ENCODE assay signal across 9 mouse cellular contexts in genomic region chr9:56264308-56265021, GRCm38 (mm10).
A peak's percentile ranks its signal among the peaks of the same experiment; 100 is the strongest.
DNase-seq lines count a peak whose midpoint lies in the region; ATAC-seq lines count a peak whose summit lies in the region.
"Had no signal": no experiment of that assay in that cellular context is flagged by ENCODE, and none has a peak within 500 bp of the region (broad histone marks: within the 10 kb centered on the region; RNA-seq: fewer than 3 reads in every experiment).

No protein-coding gene starts in this region.

- H3K4me3 ChIP-seq in hindbrain, embryonic 11.5 days (ENCODE audit: low read depth, low read length): no peak overlapping the region
- H3K4me3 ChIP-seq in hindbrain, embryonic 10.5 days: no peak overlapping the region
- no peak overlapping the region for H3K4me3 ChIP-seq in heart, embryonic 14.5 days (ENCODE audit: control insufficient read depth in 1 of 2, insufficient read depth in 1 of 2, low read depth in 1 of 2, low read length in 2 of 2)
- H3K4me3 ChIP-seq in midbrain, embryonic 15.5 days: no peak overlapping the region
- H3K4me3 ChIP-seq: limb, embryonic 15.5 days had no signal

- peak; percentile 16 for DNase-seq in hindbrain, embryonic 11.5 days (ENCODE audit: low spot score)
- no peak for DNase-seq in hindbrain, embryonic 10.5 days (ENCODE audit: low spot score)
- DNase-seq in CD8-positive naive resting alpha-beta T cell, adult 2 months (ENCODE audit: low read depth in 2 of 2, low spot score in 2 of 2): peak; percentile 21 to 47
- DNase-seq in cerebellum, adult 9-10 months: peak; percentile 79
- peak; percentile 39 for DNase-seq in layer of hippocampus, adult 9-10 months (ENCODE audit: low spot score)
- DNase-seq in ovary, adult 18-20 months (ENCODE audit: low spot score): no peak

- H3K9ac ChIP-seq in hindbrain, embryonic 11.5 days (ENCODE audit: low read depth, low read length): no peak overlapping the region
- no peak overlapping the region for H3K9ac ChIP-seq in heart, embryonic 14.5 days (ENCODE audit: low read length)
- no peak overlapping the region for H3K9ac ChIP-seq in midbrain, embryonic 15.5 days
- H3K9ac ChIP-seq: limb, embryonic 15.5 days had no signal

- H3K27ac ChIP-seq in hindbrain, embryonic 11.5 days (ENCODE audit: low read depth, low read length): no peak overlapping the region
- H3K27ac ChIP-seq in hindbrain, embryonic 10.5 days: no peak overlapping the region
- peak overlapping the region; percentile 8 to 20; a peak in 2 of 4 replicates for H3K27ac ChIP-seq in heart, embryonic 14.5 days (replicated peaks in 1 of 2; ENCODE audit: control insufficient read depth in 1 of 2, insufficient read depth in 1 of 2, low read depth in 2 of 2, low read length in 2 of 2)
- H3K27ac ChIP-seq in midbrain, embryonic 15.5 days: no peak overlapping the region
- H3K27ac ChIP-seq: limb, embryonic 15.5 days had no signal

- 83% methylated on average over 7 of the region's 7 CpGs for WGBS in hindbrain, embryonic 11.5 days
- 83% methylated on average over 7 of the region's 7 CpGs for WGBS in hindbrain, embryonic 10.5 days
- 46% methylated on average over 7 of the region's 7 CpGs for WGBS in heart, embryonic 14.5 days
- 64% methylated on average over 7 of the region's 7 CpGs for WGBS in midbrain, embryonic 15.5 days

- no peaks in the 10 kb centered on the region for H3K27me3 ChIP-seq in hindbrain, embryonic 11.5 days (ENCODE audit: control insufficient read depth, insufficient read depth, low read length)
- no peaks in the 10 kb centered on the region for H3K27me3 ChIP-seq in hindbrain, embryonic 10.5 days (ENCODE audit: insufficient read depth, poor library complexity, severe bottlenecking)
- no peaks in the 10 kb centered on the region for H3K27me3 ChIP-seq in heart, embryonic 14.5 days (ENCODE audit: control insufficient read depth, insufficient read depth, low read length)
- H3K27me3 ChIP-seq in midbrain, embryonic 15.5 days (replicated peaks): no peaks in the 10 kb centered on the region
- H3K27me3 ChIP-seq: limb, embryonic 15.5 days had no signal

- ATAC-seq in hindbrain, embryonic 11.5 days (ENCODE audit: low FRiP score): no peak
- no peak for ATAC-seq in heart, embryonic 14.5 days (ENCODE audit: insufficient number of reproducible peaks, insufficient read depth, low FRiP score, low read depth)
- peak; percentile 78; the same call in 1 of the 2 replicates for ATAC-seq in midbrain, embryonic 15.5 days (replicated peaks)

- H3K4me1 ChIP-seq in hindbrain, embryonic 11.5 days (replicated peaks; ENCODE audit: control insufficient read depth, insufficient read depth, low read length): no peaks in the 10 kb centered on the region
- H3K4me1 ChIP-seq in hindbrain, embryonic 10.5 days (replicated peaks): no peaks in the 10 kb centered on the region
- H3K4me1 ChIP-seq in heart, embryonic 14.5 days (ENCODE audit: control insufficient read depth in 2 of 2, insufficient read depth in 2 of 2, low read length in 2 of 2): peaks cover 17 to 41% of the 10 kb centered on the region in 2 experiments
- H3K4me1 ChIP-seq in midbrain, embryonic 15.5 days: no peaks in the 10 kb centered on the region
- H3K4me1 ChIP-seq: limb, embryonic 15.5 days had no signal

- H3K36me3 ChIP-seq in hindbrain, embryonic 11.5 days (ENCODE audit: control insufficient read depth, insufficient read depth, low read length): no peaks in the 10 kb centered on the region
- H3K36me3 ChIP-seq in hindbrain, embryonic 10.5 days: peaks cover 4% of the 10 kb centered on the region
- peaks cover 3% of the 10 kb centered on the region; the same call in 1 of the 2 replicates for H3K36me3 ChIP-seq in heart, embryonic 14.5 days (ENCODE audit: control insufficient read depth, insufficient read depth, low read length)
- H3K36me3 ChIP-seq in midbrain, embryonic 15.5 days (replicated peaks): peaks cover 3% of the 10 kb centered on the region; the same call in 1 of the 2 replicates

- peaks cover 5% of the 10 kb centered on the region for H3K9me3 ChIP-seq in hindbrain, embryonic 11.5 days (ENCODE audit: control insufficient read depth, low read length)
- H3K9me3 ChIP-seq in hindbrain, embryonic 10.5 days: peaks cover 5% of the 10 kb centered on the region
- peaks cover 6% of the 10 kb centered on the region for H3K9me3 ChIP-seq in heart, embryonic 14.5 days (ENCODE audit: control insufficient read depth, low read length)
- peaks cover 6% of the 10 kb centered on the region for H3K9me3 ChIP-seq in midbrain, embryonic 15.5 days

- no peak overlapping the region for H3K4me2 ChIP-seq in hindbrain, embryonic 11.5 days (replicated peaks; ENCODE audit: low read depth, low read length)
- H3K4me2 ChIP-seq in heart, embryonic 14.5 days (ENCODE audit: low read length): peak overlapping the region; percentile 33; the same call in 1 of the 2 replicates
- no peak overlapping the region for H3K4me2 ChIP-seq in midbrain, embryonic 15.5 days
- H3K4me2 ChIP-seq: limb, embryonic 15.5 days had no signal

Comparison
In these comparisons a context has a peak if more than half of its experiments do, and no peak if none do; other contexts are left out.
1. DNase-seq: peak in hindbrain, embryonic 11.5 days (single experiment), CD8-positive naive resting alpha-beta T cell, adult 2 months (2 of 2), cerebellum, adult 9-10 months (single experiment) and layer of hippocampus, adult 9-10 months (single experiment); none in hindbrain, embryonic 10.5 days (single experiment) and ovary, adult 18-20 months (single experiment).
2. H3K27ac ChIP-seq: peak in heart, embryonic 14.5 days (2 of 2); none in hindbrain, embryonic 11.5 days (single experiment), hindbrain, embryonic 10.5 days (single experiment) and midbrain, embryonic 15.5 days (single experiment).